Mouse (Mus musculus): ENCODE results near the gene Gpr107. TPM values are rescaled to one million over a fixed set of nuclear protein-coding genes. Genes with fewer than 3 reads are reported as not detected.
A peak's percentile ranks its signal among the peaks of the same experiment; 100 is the strongest.

The Gpr107 gene
- total RNA-seq (2015) = 9.9 and 12.1 TPM in 2 replicates
- 13.6 and 15.2 TPM in 2 replicates for total RNA-seq (2017)

- ATAC-seq (replicated peaks; ENCODE audit: poor library complexity) = peak; percentile 89
Measured at GRCm38 (mm10) chr2:31151892-31152812, at the start of gene Gpr107. Gpr107 (plus strand) TSS chr2:31152316.

- no peak for ATAC-seq (replicated peaks; ENCODE audit: poor library complexity)
Measured at GRCm38 (mm10) chr2:31103321-31103720, 48.8 kb upstream of the Gpr107 start.

GRCm38 (mm10) chr2:31105279-31105678, 46.8 kb upstream of the Gpr107 start:
- no peak for ATAC-seq (replicated peaks; ENCODE audit: poor library complexity)

- ATAC-seq (replicated peaks; ENCODE audit: poor library complexity) = no peak
Measured at GRCm38 (mm10) chr2:31106004-31106403, 46.1 kb upstream of the Gpr107 start.

- ATAC-seq (replicated peaks; ENCODE audit: poor library complexity) = no peak
Measured at GRCm38 (mm10) chr2:31106621-31107320, 45.3 kb upstream of the Gpr107 start.

- ATAC-seq (replicated peaks; ENCODE audit: poor library complexity) = peak; percentile 30
Measured at GRCm38 (mm10) chr2:31108186-31108585, 43.9 kb upstream of the Gpr107 start.

GRCm38 (mm10) chr2:31109960-31110548, 42.1 kb upstream of the Gpr107 start:
- ATAC-seq (replicated peaks; ENCODE audit: poor library complexity) = peak; percentile 92

GRCm38 (mm10) chr2:31111685-31112084, 40.4 kb upstream of the Gpr107 start:
- no peak for ATAC-seq (replicated peaks; ENCODE audit: poor library complexity)

- ATAC-seq (replicated peaks; ENCODE audit: poor library complexity) = no peak
Measured at GRCm38 (mm10) chr2:31114205-31114604, 37.9 kb upstream of the Gpr107 start.

GRCm38 (mm10) chr2:31115091-31115942, 36.8 kb upstream of the Gpr107 start:
- peak; percentile 78 for ATAC-seq (replicated peaks; ENCODE audit: poor library complexity)

GRCm38 (mm10) chr2:31115943-31116731, 36.0 kb upstream of the Gpr107 start:
- peak; percentile 32 for ATAC-seq (replicated peaks; ENCODE audit: poor library complexity)

GRCm38 (mm10) chr2:31118211-31118610, 33.9 kb upstream of the Gpr107 start:
- ATAC-seq (replicated peaks; ENCODE audit: poor library complexity) = no peak

- no peak for ATAC-seq (replicated peaks; ENCODE audit: poor library complexity)
Measured at GRCm38 (mm10) chr2:31118639-31119380, 33.3 kb upstream of the Gpr107 start.

GRCm38 (mm10) chr2:31119795-31120194, 32.3 kb upstream of the Gpr107 start:
- ATAC-seq (replicated peaks; ENCODE audit: poor library complexity) = no peak

GRCm38 (mm10) chr2:31121131-31121693, 30.9 kb upstream of the Gpr107 start:
- no peak for ATAC-seq (replicated peaks; ENCODE audit: poor library complexity)

GRCm38 (mm10) chr2:31122806-31123205, 29.3 kb upstream of the Gpr107 start:
- ATAC-seq (replicated peaks; ENCODE audit: poor library complexity) = no peak

- no peak for ATAC-seq (replicated peaks; ENCODE audit: poor library complexity)
Measured at GRCm38 (mm10) chr2:31123493-31123892, 28.6 kb upstream of the Gpr107 start.

GRCm38 (mm10) chr2:31124694-31125093, 27.4 kb upstream of the Gpr107 start:
- ATAC-seq (replicated peaks; ENCODE audit: poor library complexity) = no peak

GRCm38 (mm10) chr2:31125156-31125555, 27.0 kb upstream of the Gpr107 start:
- no peak for ATAC-seq (replicated peaks; ENCODE audit: poor library complexity)
